Mouse (Mus musculus): Measurements from ENCODE around the gene Cep112.

DNA sequence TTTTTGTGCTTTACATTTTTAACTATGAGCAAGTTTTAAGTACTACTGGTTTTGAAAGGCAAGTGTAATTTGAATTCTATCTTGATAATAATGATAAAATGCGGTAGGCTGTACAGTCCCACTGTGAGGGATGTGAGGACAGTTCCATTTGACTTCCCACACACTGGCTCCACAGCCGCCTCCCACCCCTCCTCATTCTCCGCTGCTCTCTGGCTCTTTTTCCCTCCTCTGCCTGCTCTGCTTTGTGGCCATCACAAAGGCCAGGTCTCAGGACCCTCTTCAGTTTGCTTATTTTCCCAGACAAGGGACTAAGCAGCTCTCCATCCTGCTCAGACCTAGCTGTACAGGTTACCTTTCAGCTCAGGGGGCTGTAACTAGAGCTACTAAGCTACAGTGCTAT, 379.0 kb downstream of the Cep112 start:
- no peak for TF ChIP-seq POLR2A (IDR thresholded peaks at IDR 0.05; ENCODE audit: borderline replicate concordance, insufficient read depth, low read length)
- no peak for TF ChIP-seq CTCF (IDR thresholded peaks at IDR 0.05; ENCODE audit: borderline replicate concordance, insufficient read depth, low read depth, low read length)

Measured in cerebellum, adult 2 months (tissue).